Mouse (Mus musculus) heart, embryonic 12.5 days (tissue): ENCODE results near the gene Clec16a. TPM values are rescaled to one million over a fixed set of nuclear protein-coding genes. Genes with fewer than 3 reads are reported as not detected.

ENCODE experiments used
- ATAC-seq: fragments of 200-750 bp; cut with Nextera tagmentation; 2 replicates; pipeline ENCODE4 v1.8.0; 2017; ENCODE audit warnings: moderate TSS enrichment, moderate library complexity; ENCODE audit not compliant: insufficient number of reproducible peaks, low FRiP score
- H3K27ac ChIP-seq: fragments of 300-500 bp; sonication (generic); 2 replicates; pipeline ENCODE4 v1.5.1; 2016; ENCODE audit warnings: mild to moderate bottlenecking, moderate library complexity; ENCODE audit not compliant: poor library complexity, severe bottlenecking
- H3K27me3 ChIP-seq: fragments of 300-500 bp; sonication (generic); replicated peaks from 2 replicates; pipeline ENCODE4 v1.6.1; 2016; ENCODE audit warnings: mild to moderate bottlenecking, moderate library complexity
- H3K36me3 ChIP-seq: fragments of 300-500 bp; sonication (generic); 2 replicates; pipeline ENCODE4 v1.6.1; 2016; ENCODE audit warnings: mild to moderate bottlenecking, moderate library complexity
- H3K4me1 ChIP-seq: fragments of 300-500 bp; sonication (generic); replicated peaks from 2 replicates; pipeline ENCODE4 v1.6.1; 2016; ENCODE audit warnings: mild to moderate bottlenecking
- H3K4me2 ChIP-seq: fragments of 300-500 bp; sonication (generic); 2 replicates; pipeline ENCODE4 v1.6.1; 2016; ENCODE audit warnings: mild to moderate bottlenecking, moderate library complexity
- H3K4me3 ChIP-seq: fragments of 300-500 bp; sonication (generic); 2 replicates; pipeline ENCODE4 v1.5.1; 2016; ENCODE audit warnings: mild to moderate bottlenecking
- H3K9ac ChIP-seq: fragments of 300-500 bp; sonication (generic); 2 replicates; pipeline ENCODE4 v1.6.1; 2016; ENCODE audit warnings: mild to moderate bottlenecking, moderate library complexity
- H3K9me3 ChIP-seq: fragments of 300-500 bp; sonication (generic); replicated peaks from 2 replicates; pipeline ENCODE4 v1.6.1; 2016; ENCODE audit warnings: mild to moderate bottlenecking, moderate library complexity
- WGBS: fragments of 180-500 bp; shearing (Covaris S2); methylation state at CpG from one replicate; pipeline ENCODE4 v1.1.7; 2016; 5-methylcytosine and 5-hydroxymethylcytosine counted together
- polyA plus RNA-seq: library from polyadenylated mRNA; unstranded; fragments of >200 nt; fragmentation: Nextera tagmentation; extraction: Ambion mirVana; gene quantifications from 2 replicates; pipeline ENCODE4 v1.2.1, GENCODE M21; 2016

The Clec16a gene
- polyA plus RNA-seq, 1 experiment from 2014 or later = 30.0 TPM

GRCm38 (mm10) chr16:10559991-10560390, 14.9 kb downstream of the Clec16a start:
- WGBS = 73% methylated on average over 8 of the region's 8 CpGs
- Histone ChIP-seq H3K27ac (no peak overlapping the region), H3K9ac (no peak overlapping the region), H3K36me3 (peaks cover 24% of the 10 kb centered on the region), H3K4me2 (no peak overlapping the region), H3K9me3 (no peaks in the 10 kb centered on the region), H3K4me3 (no peak overlapping the region), H3K4me1 (peaks cover 31% of the 10 kb centered on the region), H3K27me3 (no peaks in the 10 kb centered on the region)
- no peak for ATAC-seq

GRCm38 (mm10) chr16:10565278-10565885, 20.2 kb downstream of the Clec16a start:
- peaks cover 37% of the 10 kb centered on the region for H3K4me1 ChIP-seq
- no peaks in the 10 kb centered on the region for H3K27me3 ChIP-seq
- H3K4me2 ChIP-seq = no peak overlapping the region
- H3K9ac ChIP-seq = no peak overlapping the region
- H3K9me3 ChIP-seq = no peaks in the 10 kb centered on the region
- ATAC-seq = no peak
- no peak overlapping the region for H3K4me3 ChIP-seq
- H3K27ac ChIP-seq = no peak overlapping the region
- H3K36me3 ChIP-seq = peaks cover 29% of the 10 kb centered on the region
- 28% methylated on average over 4 of the region's 4 CpGs for WGBS

GRCm38 (mm10) chr16:10567153-10567552, 22.0 kb downstream of the Clec16a start:
- H3K27me3 ChIP-seq = no peaks in the 10 kb centered on the region
- H3K9ac ChIP-seq = no peak overlapping the region
- H3K4me2 ChIP-seq = no peak overlapping the region
- ATAC-seq = no peak
- H3K9me3 ChIP-seq = no peaks in the 10 kb centered on the region
- peaks cover 20% of the 10 kb centered on the region for H3K4me1 ChIP-seq
- peaks cover 22% of the 10 kb centered on the region for H3K36me3 ChIP-seq
- no peak overlapping the region for H3K27ac ChIP-seq
- H3K4me3 ChIP-seq = no peak overlapping the region
- 88% methylated on average over 4 of the region's 4 CpGs for WGBS

GRCm38 (mm10) chr16:10569809-10570395, 24.8 kb downstream of the Clec16a start:
- WGBS = 72% methylated on average over 5 of the region's 5 CpGs
- Histone ChIP-seq H3K36me3 (peaks cover 29% of the 10 kb centered on the region), H3K27ac (no peak overlapping the region), H3K4me1 (peaks cover 25% of the 10 kb centered on the region), H3K4me2 (no peak overlapping the region), H3K9me3 (no peaks in the 10 kb centered on the region), H3K4me3 (no peak overlapping the region), H3K27me3 (no peaks in the 10 kb centered on the region), H3K9ac (no peak overlapping the region)
- no peak for ATAC-seq

- H3K36me3 ChIP-seq = peaks cover 30% of the 10 kb centered on the region
- WGBS = 77% methylated on average over 1 of the region's 1 CpGs
Measured at GRCm38 (mm10) chr16:10570708-10571107, 25.6 kb downstream of the Clec16a start.

GRCm38 (mm10) chr16:10571820-10572219, 26.7 kb downstream of the Clec16a start:
- no peak for ATAC-seq
- H3K9me3 ChIP-seq = no peaks in the 10 kb centered on the region
- H3K4me3 ChIP-seq = no peak overlapping the region
- no peak overlapping the region for H3K27ac ChIP-seq
- WGBS = 39% methylated on average over 2 of the region's 2 CpGs
- H3K4me1 ChIP-seq = peaks cover 14% of the 10 kb centered on the region; the same call in 1 of the 2 replicates
- H3K27me3 ChIP-seq = no peaks in the 10 kb centered on the region
- H3K9ac ChIP-seq = no peak overlapping the region
- peaks cover 36% of the 10 kb centered on the region for H3K36me3 ChIP-seq
- H3K4me2 ChIP-seq = no peak overlapping the region

More at GRCm38 (mm10) chr16:10570708-10571107, 25.6 kb downstream of the Clec16a start:
- no peak for ATAC-seq
- Histone ChIP-seq H3K4me3 (no peak overlapping the region), H3K4me2 (no peak overlapping the region), H3K27me3 (no peaks in the 10 kb centered on the region), H3K27ac (no peak overlapping the region), H3K9ac (no peak overlapping the region), H3K4me1 (peaks cover 20% of the 10 kb centered on the region), H3K9me3 (no peaks in the 10 kb centered on the region)

GRCm38 (mm10) chr16:10574936-10575335, 29.8 kb downstream of the Clec16a start:
- H3K36me3 ChIP-seq = peaks cover 55% of the 10 kb centered on the region

GRCm38 (mm10) chr16:10575915-10576314, 30.8 kb downstream of the Clec16a start:
- H3K27ac ChIP-seq = no peak overlapping the region
- H3K4me2 ChIP-seq = no peak overlapping the region
- H3K36me3 ChIP-seq = peaks cover 65% of the 10 kb centered on the region
- ATAC-seq = no peak
- H3K4me1 ChIP-seq = 0 out of 2 replicates have a peak, but pooled peaks cover 5% of the 10 kb centered on the region
- H3K9ac ChIP-seq = no peak overlapping the region
- WGBS = 86% methylated on average over 4 of the region's 4 CpGs
- H3K4me3 ChIP-seq = no peak overlapping the region
- H3K27me3 ChIP-seq = no peaks in the 10 kb centered on the region
- no peaks in the 10 kb centered on the region for H3K9me3 ChIP-seq

More at GRCm38 (mm10) chr16:10574936-10575335, 29.8 kb downstream of the Clec16a start:
- no peaks in the 10 kb centered on the region for H3K9me3 ChIP-seq
- 0 out of 2 replicates have a peak, but pooled peaks cover 5% of the 10 kb centered on the region for H3K4me1 ChIP-seq
- no peak overlapping the region for H3K9ac ChIP-seq
- no peak overlapping the region for H3K27ac ChIP-seq
- 80% methylated on average over 2 of the region's 2 CpGs for WGBS
- H3K4me3 ChIP-seq = no peak overlapping the region
- no peak overlapping the region for H3K4me2 ChIP-seq
- ATAC-seq = no peak
- H3K27me3 ChIP-seq = no peaks in the 10 kb centered on the region

GRCm38 (mm10) chr16:10577548-10577947, 32.4 kb downstream of the Clec16a start:
- Histone ChIP-seq H3K9ac (no peak overlapping the region), H3K4me1 (0 out of 2 replicates have a peak, but pooled peaks cover 5% of the 10 kb centered on the region), H3K4me2 (no peak overlapping the region), H3K36me3 (peaks cover 72% of the 10 kb centered on the region), H3K4me3 (no peak overlapping the region), H3K27me3 (no peaks in the 10 kb centered on the region), H3K9me3 (no peaks in the 10 kb centered on the region), H3K27ac (no peak overlapping the region)
- ATAC-seq = no peak
- WGBS = 71% methylated on average over 5 of the region's 5 CpGs

- Histone ChIP-seq H3K4me3 (no peak overlapping the region), H3K9ac (no peak overlapping the region), H3K36me3 (peaks cover 75% of the 10 kb centered on the region), H3K9me3 (no peaks in the 10 kb centered on the region), H3K4me1 (0 out of 2 replicates have a peak, but pooled peaks cover 5% of the 10 kb centered on the region), H3K27me3 (no peaks in the 10 kb centered on the region), H3K27ac (no peak overlapping the region), H3K4me2 (no peak overlapping the region)
- WGBS = 77% methylated on average over 1 of the region's 1 CpGs
- no peak for ATAC-seq
Measured at GRCm38 (mm10) chr16:10578376-10578775, 33.2 kb downstream of the Clec16a start.

- Histone ChIP-seq H3K4me2 (no peak overlapping the region), H3K9ac (no peak overlapping the region), H3K4me1 (peaks cover 6% of the 10 kb centered on the region; the same call in 1 of the 2 replicates), H3K4me3 (no peak overlapping the region), H3K27me3 (no peaks in the 10 kb centered on the region), H3K27ac (no peak overlapping the region), H3K36me3 (peaks cover 65% of the 10 kb centered on the region), H3K9me3 (no peaks in the 10 kb centered on the region)
- WGBS = 67% methylated on average over 2 of the region's 2 CpGs
- ATAC-seq = no peak
Measured at GRCm38 (mm10) chr16:10581234-10581898, 36.2 kb downstream of the Clec16a start.
